Mouse (Mus musculus) gastrocnemius, postnatal 10 days (tissue): ENCODE measurements around the gene Ndufb11. TPM values are rescaled to one million over a fixed set of nuclear protein-coding genes. Genes with fewer than 3 reads are reported as not detected.

Experiments used
- DNase-seq: peaks from one replicate; pipeline ENCODE4 v3.0.0; 2021; ENCODE audit warnings: mixed read lengths
- long read RNA-seq, 2 experiments: library from polyadenylated mRNA; stranded (forward); transcript quantifications; one replicate each; pipeline ENCODE4 v2.0.0; 2021
- total RNA-seq, 2 experiments: library from RNA; stranded (reverse); gene quantifications; 2 replicates each; pipeline ENCODE4 v1.2.3; 2021

Ndufb11 gene
- total RNA-seq: 100 to 1,000 TPM; 310 to 341 TPM
- long read RNA-seq, experiment 1, transcript Ndufb11-201 (3 exons, 908 nt): major isoform, 171 of 178 reads
- long read RNA-seq, experiment 1, partial matches to known transcripts: 1 of 178 reads
- long read RNA-seq, experiment 1, other reads (novel, unspliced or antisense): 6 of 178 reads
- long read RNA-seq, experiment 2, transcript Ndufb11-201 (3 exons, 908 nt): major isoform, 196 of 201 reads
- long read RNA-seq, experiment 2, partial matches to known transcripts: 0 of 201 reads
- long read RNA-seq, experiment 2, other reads (novel, unspliced or antisense): 5 of 201 reads

DNA sequence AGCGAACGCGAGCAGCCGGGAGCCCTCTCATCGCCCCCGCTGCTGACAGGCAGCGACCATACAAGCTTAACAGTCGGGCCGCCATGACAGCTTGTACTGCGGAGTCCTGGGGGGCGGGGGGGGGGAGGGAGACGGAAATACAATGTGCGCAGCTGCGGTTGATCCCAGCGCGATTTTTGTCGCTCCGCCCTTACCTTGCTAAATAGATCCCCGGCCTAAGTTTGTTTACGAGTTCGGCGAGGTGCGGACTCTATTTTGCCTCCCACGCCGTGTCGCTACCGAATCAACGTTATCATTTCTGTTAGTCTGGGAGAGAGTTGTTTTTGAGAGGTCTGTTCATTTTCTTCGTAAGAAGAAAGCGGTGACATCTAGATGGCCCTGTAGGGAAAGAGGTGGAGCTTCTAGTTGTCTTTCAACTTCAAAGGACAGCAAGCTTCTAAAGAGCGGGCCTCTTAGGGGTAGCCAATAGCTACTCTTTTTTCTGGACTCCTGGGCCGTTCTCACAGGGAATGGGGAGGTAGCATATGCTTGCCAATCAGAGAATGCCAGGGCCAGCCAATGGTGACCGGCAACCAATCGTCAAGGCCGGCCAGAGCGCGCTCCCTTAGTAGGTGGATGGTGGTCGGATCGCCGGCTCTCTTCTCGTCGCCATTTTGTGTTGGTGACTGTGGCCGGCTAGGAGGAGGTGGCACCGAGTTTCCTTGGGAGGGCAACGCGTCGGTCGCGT, at the start of gene Ndufb11, which contains the start of gene Rbm10:
Ndufb11 (minus strand) TSS at position 444 of the 727 bp plus-strand sequence.
Rbm10 (plus strand) TSS at position 328 of the 727 bp plus-strand sequence.
- peak; percentile 58 for DNase-seq

- DNase-seq: no peak
These were observed 46.0 kb upstream of the Ndufb11 start for GRCm38 (mm10) chrX:20663444-20663790.

DNA sequence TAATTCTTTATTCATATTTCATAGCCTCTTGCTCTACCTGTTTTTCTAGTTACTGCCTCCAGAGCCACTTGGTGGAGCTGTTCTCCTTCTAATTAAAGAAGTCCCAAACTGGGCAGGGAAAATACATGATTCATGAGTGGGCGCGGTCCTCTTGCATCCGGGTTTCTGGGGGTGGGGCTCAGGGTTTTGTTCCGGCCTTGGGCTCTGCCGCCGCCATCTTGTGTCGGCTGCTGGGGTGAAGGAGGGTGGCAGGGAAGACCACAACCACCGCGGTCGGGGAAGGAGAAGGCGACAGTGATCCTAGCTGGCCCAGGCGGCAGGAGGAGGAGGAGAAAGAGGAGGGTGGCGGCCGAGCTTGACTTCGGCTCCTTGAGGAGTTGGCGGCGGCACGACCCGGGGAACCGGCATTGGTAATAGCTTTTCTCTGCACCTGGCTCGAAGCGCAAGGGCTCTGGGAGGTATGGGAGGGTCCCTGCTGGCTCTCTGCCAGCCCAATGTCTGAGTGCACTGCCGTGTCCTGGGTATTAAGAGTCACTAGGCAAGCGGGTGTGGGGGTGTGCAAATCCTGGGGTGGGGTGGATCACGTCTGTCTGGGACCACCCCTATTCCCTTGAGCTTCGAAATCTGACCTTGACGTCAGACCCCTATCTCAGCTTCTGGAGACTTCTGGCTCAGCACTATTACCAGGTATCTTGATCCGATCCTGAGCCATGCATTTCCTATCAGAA, 45.5 kb upstream of the Ndufb11 start:
- peak; percentile 69 for DNase-seq

DNA sequence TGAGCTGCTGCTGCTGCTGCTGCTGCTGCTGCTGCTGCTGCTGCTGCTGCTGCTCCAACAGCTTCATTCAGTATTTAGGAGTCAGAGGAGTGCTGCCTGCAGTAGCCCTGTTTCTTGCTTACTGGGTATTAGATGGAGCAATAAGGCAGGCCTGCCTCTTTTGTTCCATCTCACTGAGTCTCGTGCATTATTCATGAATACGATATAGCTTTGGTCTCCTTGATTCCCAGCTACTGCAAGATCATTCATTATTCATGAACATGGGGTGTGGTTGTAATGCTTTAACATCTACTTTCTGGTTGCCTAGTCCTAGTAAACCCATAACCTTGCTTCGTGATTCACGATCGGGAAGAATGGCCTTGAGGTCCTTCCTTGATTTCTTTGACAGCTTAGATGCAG, 44.9 kb upstream of the Ndufb11 start:
- DNase-seq: no peak

GRCm38 (mm10) chrX:20658891-20659406, 41.5 kb upstream of the Ndufb11 start:
- no peak for DNase-seq

GRCm38 (mm10) chrX:20658026-20658652, 40.7 kb upstream of the Ndufb11 start, which contains the start of gene Uba1:
Gene Uba1, plus strand, starts transcription at chrX:20658326.
- DNase-seq: peak; percentile 61

DNA sequence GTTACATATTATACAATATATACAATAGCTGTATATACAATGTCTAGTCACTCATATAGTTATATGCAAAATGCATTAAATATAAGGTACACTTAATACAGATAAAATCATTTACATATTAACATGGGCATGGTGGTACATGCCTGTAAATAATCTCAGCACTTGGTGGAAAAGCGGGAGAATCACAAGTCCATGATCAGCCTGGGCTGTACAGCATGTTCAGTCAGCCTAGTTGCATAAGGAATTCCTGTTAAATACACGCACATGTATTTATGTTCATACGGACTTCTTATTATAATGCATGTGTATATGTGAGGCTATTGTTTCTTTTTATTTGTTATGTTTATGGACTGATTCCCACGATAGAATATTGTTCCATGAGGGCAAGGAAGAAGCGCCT, 40.2 kb upstream of the Ndufb11 start:
- DNase-seq: no peak

DNA sequence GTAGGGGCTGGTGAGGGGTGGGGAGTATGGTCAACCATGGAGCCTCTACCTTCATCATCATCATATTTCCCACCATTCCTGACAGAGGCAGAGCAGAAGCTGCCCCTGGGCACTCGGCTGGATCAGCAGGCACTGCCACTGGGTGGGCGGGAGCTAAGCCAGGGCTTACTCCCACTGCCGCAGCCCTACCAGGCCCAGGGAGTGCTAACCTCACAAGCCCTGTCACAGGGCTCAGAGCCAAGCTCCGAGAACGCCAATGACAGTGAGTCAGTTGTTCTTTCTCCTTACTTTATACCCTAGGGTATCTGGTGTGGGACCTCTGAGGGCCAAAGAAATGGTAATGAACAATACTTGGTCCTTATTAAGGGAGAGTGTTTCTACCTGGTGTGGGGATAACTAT, 27.4 kb upstream of the Ndufb11 start:
- DNase-seq: no peak

GRCm38 (mm10) chrX:20638141-20638540, 20.7 kb upstream of the Ndufb11 start:
- DNase-seq: no peak

DNA sequence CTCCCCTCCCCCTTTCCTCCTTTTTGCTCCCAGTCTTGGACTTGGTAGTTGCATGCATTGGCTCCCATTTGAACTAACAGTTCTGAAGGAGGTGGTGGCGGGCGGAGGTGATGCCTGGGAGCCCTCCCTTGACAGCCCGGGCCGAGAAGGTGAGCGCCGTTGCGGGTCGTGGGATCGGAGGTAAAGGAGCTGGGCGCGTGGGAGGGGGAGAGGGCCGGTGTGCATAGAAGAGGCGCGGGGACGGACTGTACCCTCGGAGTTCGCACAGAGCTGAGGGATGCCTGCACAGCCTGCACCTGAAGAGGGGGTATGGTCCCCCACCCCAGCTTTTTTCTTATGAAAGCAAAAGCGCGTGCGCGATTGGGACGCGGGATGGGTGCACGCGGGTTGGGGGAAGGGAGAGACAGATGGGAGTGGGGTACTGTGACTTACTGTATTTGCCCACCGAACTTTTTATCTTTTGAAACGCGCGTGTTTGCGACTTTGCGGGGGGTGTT, 532 bp upstream of the Ndufb11 start:
- peak; percentile 20 for DNase-seq

DNA sequence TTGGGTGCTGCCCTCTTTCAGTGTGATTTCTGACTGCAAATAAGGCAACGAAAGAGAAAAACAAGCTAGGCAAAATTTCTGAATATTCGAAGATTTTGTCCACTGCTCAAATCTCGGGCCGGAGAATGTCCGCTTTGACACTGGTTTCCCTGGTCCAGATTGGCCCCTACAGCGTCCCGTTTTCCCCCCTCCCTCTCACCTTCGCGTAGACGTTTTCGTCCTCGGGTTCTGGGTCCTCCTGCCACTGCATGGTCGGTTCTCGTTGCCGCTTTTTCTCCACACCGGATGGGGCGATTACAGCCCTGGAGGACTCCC, 601 bp downstream of the Ndufb11 start:
- no peak for DNase-seq

DNA sequence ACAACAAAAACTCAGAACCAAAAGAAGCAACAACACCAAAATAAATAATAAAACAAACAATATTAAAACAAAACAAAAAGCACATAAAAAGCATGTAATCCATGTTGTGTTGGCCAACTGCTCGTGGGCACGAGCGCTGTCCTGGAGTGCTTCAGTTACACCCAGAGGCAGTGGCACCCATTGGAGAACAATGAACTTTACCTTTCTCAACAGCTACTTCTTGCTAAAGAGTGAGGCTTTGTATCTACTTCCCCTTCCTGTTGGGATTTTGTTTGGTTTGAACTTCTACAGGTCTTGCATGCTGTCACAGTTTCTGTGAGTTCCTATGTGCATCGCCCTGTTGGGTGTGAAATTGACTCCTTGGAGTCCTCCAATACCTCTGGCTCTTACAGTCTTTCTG, 8.9 kb downstream of the Ndufb11 start:
- no peak for DNase-seq

GRCm38 (mm10) chrX:20587968-20588367, 29.5 kb downstream of the Ndufb11 start:
- DNase-seq: no peak

GRCm38 (mm10) chrX:20573927-20574326, 43.5 kb downstream of the Ndufb11 start:
- DNase-seq: no peak

DNA sequence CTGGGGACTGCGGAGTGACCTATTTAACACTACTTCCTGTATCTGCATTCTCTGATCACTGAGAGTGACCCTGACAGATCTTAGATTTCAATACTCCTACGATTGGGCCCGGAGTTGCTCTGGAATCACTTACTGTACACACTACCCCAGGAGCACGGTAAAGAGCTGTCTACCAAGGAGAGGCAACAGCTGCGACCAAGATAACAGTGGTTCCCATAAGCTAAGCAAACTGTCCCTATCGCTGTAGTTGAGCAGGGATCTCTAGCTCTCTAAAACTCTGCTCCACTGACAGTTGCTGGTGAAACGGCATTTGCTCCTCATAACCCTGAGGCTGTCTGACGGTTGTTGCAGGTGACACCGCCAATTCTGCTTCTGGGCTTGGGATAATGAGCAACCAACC, 44.7 kb downstream of the Ndufb11 start:
- DNase-seq: no peak

- DNase-seq: no peak
These were observed 46.4 kb downstream of the Ndufb11 start for GRCm38 (mm10) chrX:20571024-20571423.

Other genes with a start within 250 kb of the Ndufb11 start
- gene Jade3, start 191.9 kb downstream of the Ndufb11 start, total RNA-seq: 1 to 10 TPM; 1.3 to 2.6 TPM
- under 1 TPM in 1 of 2 experiments, not detected in 1; 0.32 TPM for gene Rgn, start 67.8 kb downstream of the Ndufb11 start, total RNA-seq
- 10 to 100 TPM; 15.7 to 20.5 TPM for gene Rbm10, start 116 bp downstream of the Ndufb11 start, total RNA-seq
- gene Uba1, start 40.7 kb upstream of the Ndufb11 start, total RNA-seq: 100 to 1,000 TPM; 168 to 175 TPM
- gene Cdk16, start 70.3 kb upstream of the Ndufb11 start, total RNA-seq: 100 to 1,000 TPM; 128 to 139 TPM
- 1 to 10 TPM; 7.0 to 9.2 TPM for gene Usp11, start 86.3 kb upstream of the Ndufb11 start, total RNA-seq
- 10 to 100 TPM; 78.8 to 79.6 TPM for gene Araf, start 180.2 kb upstream of the Ndufb11 start, total RNA-seq